8 mouse cellular contexts compared by ENCODE assay signal in the genomic region with DNA sequence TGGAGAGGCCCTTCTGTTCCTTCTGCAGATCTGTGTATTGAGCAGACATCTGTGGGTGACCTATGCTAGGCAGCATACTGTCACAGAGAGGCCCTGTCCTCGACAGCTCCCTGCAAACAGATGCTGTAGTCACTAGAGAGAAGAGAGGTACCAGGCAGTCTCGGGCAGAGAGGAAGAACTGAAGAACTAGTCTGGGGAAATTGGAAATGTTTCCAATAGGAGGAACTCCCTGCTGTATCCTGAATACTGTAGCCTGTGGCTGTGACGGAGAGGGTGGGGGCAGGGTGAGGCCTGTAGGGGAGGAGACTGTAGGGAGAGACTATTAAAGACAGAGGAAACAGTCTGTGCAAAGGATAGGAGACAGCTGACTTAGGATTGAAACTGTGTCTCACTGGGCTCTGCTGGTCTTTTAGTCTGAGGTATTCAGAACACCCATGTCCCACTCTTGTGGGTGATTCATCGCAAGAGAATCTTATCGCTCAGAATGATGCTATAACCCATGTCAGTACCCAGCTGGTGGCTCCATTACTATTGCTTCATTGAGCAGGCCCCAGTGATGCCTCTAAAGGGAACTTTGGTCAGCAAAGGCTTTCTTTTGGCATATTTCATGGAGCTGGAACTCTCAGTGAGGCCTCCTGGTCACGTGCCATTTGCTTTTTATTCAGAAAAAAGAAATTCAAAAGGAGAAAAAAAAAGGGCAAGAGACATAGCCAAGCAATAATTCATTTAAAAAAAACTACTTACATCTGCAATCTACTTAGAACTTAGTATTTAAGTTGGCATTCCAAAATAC. TPM values are rescaled to one million over a fixed set of nuclear protein-coding genes. Genes with fewer than 3 reads are reported as not detected.
DNase-seq lines count a peak whose midpoint lies in the region; ATAC-seq and TF ChIP-seq lines count a peak whose summit lies in the region.

No protein-coding gene starts in this region.

- TF ChIP-seq POLR2A in lung, adult 2 months (IDR thresholded peaks at IDR 0.05; ENCODE audit: borderline replicate concordance, extremely low read depth, low read depth, low read length): no peak

- intact Hi-C loops in heart, postnatal 36 days (cut with DNase I): loop anchor here (2.0 to 5.0 kb wide), 2 partner anchors 43 to 139 kb away; a partner anchor contains a TSS

- 33% methylated on average over 6 of the region's 6 CpGs for WGBS in lung, adult 2 months
- 35% methylated on average over 6 of the region's 6 CpGs for WGBS in liver, embryonic 16.5 days (ENCODE audit: insufficient replicate concordance)

- H3K9me3 ChIP-seq in liver, embryonic 16.5 days (replicated peaks; ENCODE audit: control insufficient read depth, low read length): no peaks in the 10 kb centered on the region

- TF ChIP-seq CTCF in lung, adult 2 months (IDR thresholded peaks at IDR 0.05; ENCODE audit: insufficient read depth, low read length): no peak

- no peak overlapping the region for H3K4me2 ChIP-seq in liver, embryonic 16.5 days (ENCODE audit: low read depth, low read length)

- H3K27ac ChIP-seq in liver, embryonic 16.5 days (ENCODE audit: low read length): peak overlapping the region; percentile 21; the same call in 1 of the 2 replicates

- no peak overlapping the region for H3K4me3 ChIP-seq in lung, adult 2 months (replicated peaks; ENCODE audit: extremely low read depth, low read depth, low read length)
- no peak overlapping the region for H3K4me3 ChIP-seq in liver, embryonic 16.5 days (ENCODE audit: low read depth, low read length)

- H3K4me1 ChIP-seq in lung, adult 2 months (ENCODE audit: control insufficient read depth, insufficient read depth, low read length): peaks cover 21% of the 10 kb centered on the region
- H3K4me1 ChIP-seq in liver, embryonic 16.5 days (ENCODE audit: control insufficient read depth, low read depth, low read length): peaks cover 46% of the 10 kb centered on the region

- H3K27me3 ChIP-seq in liver, embryonic 16.5 days (ENCODE audit: control insufficient read depth, insufficient read depth, low read depth, low read length): no peaks in the 10 kb centered on the region; the same call in 1 of the 2 replicates

- DNase-seq in lung, adult 18-20 months: peak; percentile 39 to 60
- no peak for DNase-seq in lung, adult 2 months
- peak; percentile 45 to 65 for DNase-seq in heart, postnatal 36 days
- DNase-seq in thymus, postnatal 36 days: no peak
- DNase-seq in cerebellum, adult 9-10 months: no peak
- no peak for DNase-seq in adrenal gland, adult 8-10 months

- no peaks in the 10 kb centered on the region for H3K36me3 ChIP-seq in liver, embryonic 16.5 days (ENCODE audit: control insufficient read depth, insufficient read depth)

- H3K9ac ChIP-seq in liver, embryonic 16.5 days (ENCODE audit: low read depth, low read length): no peak overlapping the region

- ATAC-seq in erythroid progenitor cell, adult 5-6 weeks (replicated peaks; ENCODE audit: low FRiP score, poor library complexity, severe bottlenecking): peak; percentile 32
- 0 out of 2 replicates have a peak, but pooled peaks have one; percentile 20 for ATAC-seq in liver, embryonic 16.5 days (ENCODE audit: low read depth)

RNA-seq across cellular contexts. Expression of a gene that starts 43.4 kb away (rescaled TPM):
- 24.2 and 28.3 TPM in 2 replicates for polyA plus RNA-seq in lung, adult 2 months (2012; rRNA removed)
- 20.5 and 20.9 TPM in 2 replicates for total RNA-seq in erythroid progenitor cell, adult 5-6 weeks (2015; ENCODE audit: low replicate concordance)
- 5.7 and 9.6 TPM in 2 replicates for total RNA-seq in erythroid progenitor cell, adult 5-6 weeks (2017; ENCODE audit: low replicate concordance)
- total RNA-seq in heart, postnatal 36 days (2021): 10 to 100 TPM in 1 of 2 experiments, 1 to 10 TPM in 1; 8.5 to 11.2 TPM
- 4.1 and 5.8 TPM in 2 replicates for polyA plus RNA-seq in liver, embryonic 16.5 days (2015; fragmentation: Nextera tagmentation; extraction: Ambion mirVana)
- 10 to 100 TPM; 10.9 to 15.1 (median 13.8) TPM for total RNA-seq in adrenal gland, adult 8-10 months (2022)

Comparison
In these comparisons a context has a peak if more than half of its experiments do, and no peak if none do; other contexts are left out.
1. DNase-seq: peak in lung, adult 18-20 months (2 of 2) and heart, postnatal 36 days (2 of 2); none in lung, adult 2 months (single experiment), thymus, postnatal 36 days (0 of 2), cerebellum, adult 9-10 months (single experiment) and adrenal gland, adult 8-10 months (single experiment).